Mouse (Mus musculus): ENCODE results near the gene Pmpca.

DNA sequence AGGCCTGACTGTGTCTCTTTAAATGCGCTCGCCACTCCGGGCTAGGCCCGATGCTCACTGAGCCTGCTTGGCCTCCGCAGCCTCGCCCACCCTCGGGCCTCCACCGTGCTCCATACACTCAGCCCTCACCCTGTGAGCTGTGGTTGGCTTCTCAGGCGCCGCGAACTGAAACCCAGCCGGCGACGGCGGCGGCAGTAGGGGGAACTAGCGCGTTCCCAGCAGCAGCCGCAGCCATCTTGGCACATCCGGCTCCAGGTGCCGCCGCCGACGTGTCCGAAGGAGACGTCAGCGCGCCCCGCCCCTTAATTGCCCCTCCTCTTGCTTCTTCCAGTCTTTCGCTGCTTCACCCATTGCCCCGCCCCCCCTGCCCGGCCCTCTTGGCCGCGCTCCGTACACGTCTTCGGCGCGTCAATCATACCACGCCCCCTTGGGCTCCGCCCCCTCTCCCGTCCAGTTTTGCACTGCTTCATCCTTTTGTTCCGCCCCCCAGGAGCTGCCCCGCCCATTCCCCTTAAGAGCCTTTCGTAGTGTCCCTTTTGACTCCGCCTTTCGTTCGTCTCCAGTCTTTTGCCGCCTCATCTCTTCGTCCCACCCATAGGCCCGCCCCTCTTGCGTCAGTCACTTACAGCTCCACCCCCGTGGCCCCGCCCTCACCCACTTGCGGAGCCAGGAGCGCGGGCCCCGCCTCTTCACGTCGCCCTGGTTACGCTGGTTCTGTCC lies 56.0 kb downstream of the Pmpca start, which contains the start of gene Sec16a:
- TF ChIP-seq CTCF (IDR thresholded peaks at IDR 0.05; ENCODE audit: low read depth): no peak
- TF ChIP-seq EP300 (IDR thresholded peaks at IDR 0.05; ENCODE audit: low read depth): 0 out of 2 replicates have a peak, but pooled peaks have one; percentile 14
